Mouse (Mus musculus) embryonic fibroblast, embryonic 13.5 days (primary cell): ENCODE measurements around the gene Ugt2b34. TPM values are rescaled to one million over a fixed set of nuclear protein-coding genes. Genes with fewer than 3 reads are reported as not detected.

Source experiments
- H3K27ac ChIP-seq: 2 replicates; pipeline ENCODE4 v1.5.1; 2012; ENCODE audit warnings: low read length, control low read depth, inconsistent platforms; ENCODE audit not compliant: insufficient read depth
- H3K4me1 ChIP-seq: 2 replicates; pipeline ENCODE4 v1.6.1; 2011; ENCODE audit warnings: low read length; ENCODE audit not compliant: control insufficient read depth, insufficient read depth
- H3K4me3 ChIP-seq: 2 replicates; pipeline ENCODE4 v1.5.1; 2011; ENCODE audit warnings: mild to moderate bottlenecking, control low read depth, low read length; ENCODE audit not compliant: insufficient read depth
- CTCF ChIP-seq: IDR thresholded peaks from 2 replicates; pipeline ENCODE4 v1.5.1; 2011; ENCODE audit warnings: mild to moderate bottlenecking, control low read depth, low read length, moderate library complexity, borderline replicate concordance; ENCODE audit not compliant: insufficient read depth
- POLR2A ChIP-seq: IDR thresholded peaks from 2 replicates; pipeline ENCODE4 v1.6.1; 2011; ENCODE audit warnings: low read depth, mild to moderate bottlenecking, control low read depth, low read length, moderate library complexity
- polyA plus RNA-seq: library from polyadenylated mRNA; stranded (reverse); fragments of >200 nt; gene quantifications from 2 replicates; pipeline ENCODE4 v1.2.4, GENCODE M21; 2011; ENCODE audit warnings: low read depth; ENCODE audit not compliant: missing spikeins, insufficient read length

The Ugt2b34 gene
- polyA plus RNA-seq = not detected in 2 replicates

- Histone ChIP-seq H3K4me1 (no peaks in the 10 kb centered on the region), H3K27ac (no peak within 1 kb of the TSS), H3K4me3 (no peak within 1 kb of the TSS)
- TF ChIP-seq POLR2A = no peak
- TF ChIP-seq CTCF = no peak
Observed at GRCm38 (mm10) chr5:86906758-86907157, at the start of gene Ugt2b34. Gene Ugt2b34 (minus strand): TSS chr5:86906937.

- no peaks in the 10 kb centered on the region for H3K4me1 ChIP-seq
- H3K27ac ChIP-seq = no peak overlapping the region
- no peak for TF ChIP-seq CTCF
- TF ChIP-seq POLR2A = no peak
- no peak overlapping the region for H3K4me3 ChIP-seq
Observed at GRCm38 (mm10) chr5:86942111-86942510, 35.4 kb upstream of the Ugt2b34 start.

GRCm38 (mm10) chr5:86926426-86926825 lies 19.7 kb upstream of the Ugt2b34 start, which contains the start of gene Ugt2b1:
Gene Ugt2b1 (minus strand): TSS chr5:86926530.
- H3K27ac ChIP-seq = no peak within 1 kb of the TSS
- no peak for TF ChIP-seq CTCF
- TF ChIP-seq POLR2A = no peak
- no peaks in the 10 kb centered on the region for H3K4me1 ChIP-seq
- no peak within 1 kb of the TSS for H3K4me3 ChIP-seq

- no peak overlapping the region for H3K27ac ChIP-seq
- no peak for TF ChIP-seq CTCF
- H3K4me1 ChIP-seq = no peaks in the 10 kb centered on the region
- no peak overlapping the region for H3K4me3 ChIP-seq
Observed at GRCm38 (mm10) chr5:86920661-86921233, 14.0 kb upstream of the Ugt2b34 start.

GRCm38 (mm10) chr5:86911357-86912099 lies 4.8 kb upstream of the Ugt2b34 start:
- TF ChIP-seq CTCF (no peak), POLR2A (no peak)
- Histone ChIP-seq H3K27ac (no peak overlapping the region), H3K4me1 (no peaks in the 10 kb centered on the region), H3K4me3 (no peak overlapping the region)

- TF ChIP-seq CTCF (no peak), POLR2A (no peak)
- Histone ChIP-seq H3K4me1 (no peaks in the 10 kb centered on the region), H3K27ac (no peak overlapping the region), H3K4me3 (no peak overlapping the region)
Observed at GRCm38 (mm10) chr5:86910770-86911169, 4.0 kb upstream of the Ugt2b34 start.

- Histone ChIP-seq H3K4me1 (no peaks in the 10 kb centered on the region), H3K4me3 (no peak overlapping the region), H3K27ac (no peak overlapping the region)
- TF ChIP-seq POLR2A = no peak
- TF ChIP-seq CTCF = no peak
Observed at GRCm38 (mm10) chr5:86889933-86890332, 16.8 kb downstream of the Ugt2b34 start.

GRCm38 (mm10) chr5:86888420-86888819 lies 18.3 kb downstream of the Ugt2b34 start:
- no peak for TF ChIP-seq POLR2A
- TF ChIP-seq CTCF = no peak
- H3K27ac ChIP-seq = no peak overlapping the region
- H3K4me3 ChIP-seq = no peak overlapping the region
- H3K4me1 ChIP-seq = no peaks in the 10 kb centered on the region

GRCm38 (mm10) chr5:86887081-86887480 lies 19.7 kb downstream of the Ugt2b34 start:
- H3K27ac ChIP-seq = no peak overlapping the region
- TF ChIP-seq POLR2A (no peak), CTCF (no peak)
- no peak overlapping the region for H3K4me3 ChIP-seq
- no peaks in the 10 kb centered on the region for H3K4me1 ChIP-seq

- Histone ChIP-seq H3K27ac (no peak overlapping the region), H3K4me1 (no peaks in the 10 kb centered on the region), H3K4me3 (no peak overlapping the region)
- TF ChIP-seq POLR2A (no peak), CTCF (no peak)
Observed at GRCm38 (mm10) chr5:86886620-86887019, 20.1 kb downstream of the Ugt2b34 start.
